Mouse (Mus musculus): ENCODE results near the gene Vps25. TPM values are rescaled to one million over a fixed set of nuclear protein-coding genes. Genes with fewer than 3 reads are reported as not detected.

Gene Vps25
- polyA plus RNA-seq (2012; rRNA removed), result 88.3 and 92.6 TPM in 2 replicates

DNA sequence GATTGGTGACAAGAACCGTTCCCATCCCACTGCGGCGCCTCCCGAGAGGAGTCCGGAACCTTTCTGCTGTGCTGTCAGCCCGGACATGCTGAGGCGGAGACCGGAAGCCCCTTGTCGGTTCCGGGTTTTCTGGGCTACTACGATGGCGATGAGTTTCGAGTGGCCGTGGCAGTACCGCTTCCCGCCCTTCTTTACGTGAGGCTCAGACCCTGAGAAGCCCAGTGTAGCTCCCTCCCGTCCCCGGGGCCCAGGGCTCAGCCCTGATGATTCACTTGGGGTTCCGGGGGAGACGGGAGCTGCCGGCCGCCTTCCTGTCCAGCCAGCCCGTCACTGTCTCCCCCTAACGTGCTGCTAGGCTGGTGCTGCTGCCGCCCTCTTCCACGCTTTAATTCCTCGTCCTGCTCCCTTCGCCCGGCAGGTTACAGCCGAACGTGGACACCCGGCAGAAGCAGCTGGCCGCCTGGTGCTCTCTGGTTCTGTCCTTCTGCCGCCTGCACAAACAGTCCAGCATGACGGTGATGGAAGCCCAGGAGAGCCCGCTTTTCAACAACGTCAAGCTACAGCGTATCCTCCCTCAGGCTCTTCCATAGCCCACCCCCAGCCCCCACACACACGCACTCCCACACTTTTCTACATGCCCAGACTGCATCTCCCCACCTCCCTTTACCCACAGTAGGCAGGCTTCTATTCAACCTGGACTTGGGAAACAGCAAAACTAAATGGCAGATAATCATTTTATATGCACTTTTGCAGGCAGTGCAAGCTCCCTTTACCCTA is at the start of gene Vps25:
TSS of gene Vps25 (plus strand) at position 95 of the 777 bp plus-strand sequence.
- peak within 1 kb of the TSS; percentile 86 for H3K4me3 ChIP-seq (ENCODE audit: control insufficient read depth, insufficient read depth, low read length)
- H3K36me3 ChIP-seq (ENCODE audit: control insufficient read depth, insufficient read depth, low read length), result peaks cover 1% of the 10 kb centered on the region; the same call in 1 of the 2 replicates
- under 1% methylated on average over 40 of the region's 40 CpGs for WGBS
- H3K4me1 ChIP-seq (replicated peaks; ENCODE audit: control insufficient read depth, insufficient read depth, low read length), result peaks cover 3% of the 10 kb centered on the region
- no peak within 1 kb of the TSS for H3K27ac ChIP-seq (ENCODE audit: control insufficient read depth, insufficient read depth, low read length)
- TF ChIP-seq CTCF (IDR thresholded peaks at IDR 0.05; ENCODE audit: borderline replicate concordance, control insufficient read depth, extremely low read depth, insufficient read depth, low read length, poor library complexity) (peak; percentile 39; the same call in 1 of the 2 replicates), POLR2A (IDR thresholded peaks at IDR 0.05; ENCODE audit: control insufficient read depth, extremely low read depth, insufficient read depth, low read length, poor library complexity) (peak; percentile 82; the same call in 1 of the 2 replicates)
- no peaks in the 10 kb centered on the region for H3K27me3 ChIP-seq (ENCODE audit: control insufficient read depth, insufficient read depth, low read length)
- peak; percentile 84 for DNase-seq

DNA sequence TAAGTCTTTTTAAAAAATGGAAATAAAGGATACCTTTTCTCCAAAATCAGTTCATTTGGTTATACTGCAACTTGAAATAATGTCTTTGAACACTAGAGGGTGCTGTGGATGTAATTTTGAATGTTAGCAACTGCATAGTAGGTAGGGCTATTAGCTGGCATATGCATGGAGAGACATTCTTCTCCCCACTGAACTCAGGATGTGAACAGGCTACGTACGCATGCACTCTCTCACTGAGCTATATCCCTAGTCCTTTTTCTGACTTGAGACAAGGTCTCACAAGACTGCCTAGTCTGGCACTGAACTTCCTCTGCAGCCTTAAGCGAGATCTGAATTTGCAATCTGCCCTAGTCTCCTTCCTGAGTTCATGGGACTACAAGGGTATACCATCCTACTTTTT is 41.5 kb upstream of the Vps25 start:
- 81% methylated on average over 3 of the region's 3 CpGs for WGBS
- no peak for TF ChIP-seq CTCF (IDR thresholded peaks at IDR 0.05; ENCODE audit: borderline replicate concordance, control insufficient read depth, extremely low read depth, insufficient read depth, low read length, poor library complexity)
- TF ChIP-seq POLR2A (IDR thresholded peaks at IDR 0.05; ENCODE audit: control insufficient read depth, extremely low read depth, insufficient read depth, low read length, poor library complexity), result no peak
- H3K27me3 ChIP-seq (ENCODE audit: control insufficient read depth, insufficient read depth, low read length), result no peaks in the 10 kb centered on the region
- peaks cover 51% of the 10 kb centered on the region for H3K36me3 ChIP-seq (ENCODE audit: control insufficient read depth, insufficient read depth, low read length)
- H3K4me3 ChIP-seq (ENCODE audit: control insufficient read depth, insufficient read depth, low read length), result no peak overlapping the region
- no peak overlapping the region for H3K27ac ChIP-seq (ENCODE audit: control insufficient read depth, insufficient read depth, low read length)
- H3K4me1 ChIP-seq (replicated peaks; ENCODE audit: control insufficient read depth, insufficient read depth, low read length), result no peaks in the 10 kb centered on the region
- peak; percentile 35 for DNase-seq

DNA sequence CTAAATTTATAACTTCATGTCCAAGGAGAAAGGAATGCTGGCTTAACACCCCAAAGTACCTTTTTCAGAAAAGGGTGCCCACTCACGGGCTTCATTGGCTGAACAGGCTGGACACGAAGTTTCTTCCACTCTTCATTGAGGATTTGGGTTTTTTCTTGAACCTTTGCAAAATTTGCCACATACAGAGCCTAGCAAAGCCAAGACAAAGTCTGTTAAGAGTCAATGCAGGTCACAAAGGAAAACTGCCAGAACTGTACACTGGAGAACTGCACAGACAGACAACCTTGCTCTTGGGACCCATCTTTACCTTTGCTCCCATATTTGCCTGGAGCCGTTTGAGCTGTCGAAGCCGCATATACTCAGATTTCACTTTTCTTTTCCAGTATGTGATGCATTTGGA is 36.6 kb upstream of the Vps25 start:
- 97% methylated on average over 5 of the region's 5 CpGs for WGBS
- no peak overlapping the region for H3K4me3 ChIP-seq (ENCODE audit: control insufficient read depth, insufficient read depth, low read length)
- TF ChIP-seq CTCF (IDR thresholded peaks at IDR 0.05; ENCODE audit: borderline replicate concordance, control insufficient read depth, extremely low read depth, insufficient read depth, low read length, poor library complexity) (no peak), POLR2A (IDR thresholded peaks at IDR 0.05; ENCODE audit: control insufficient read depth, extremely low read depth, insufficient read depth, low read length, poor library complexity) (no peak)
- no peaks in the 10 kb centered on the region for H3K27me3 ChIP-seq (ENCODE audit: control insufficient read depth, insufficient read depth, low read length)
- H3K36me3 ChIP-seq (ENCODE audit: control insufficient read depth, insufficient read depth, low read length), result peaks cover 25% of the 10 kb centered on the region
- DNase-seq, result no peak
- H3K27ac ChIP-seq (ENCODE audit: control insufficient read depth, insufficient read depth, low read length), result no peak overlapping the region
- H3K4me1 ChIP-seq (replicated peaks; ENCODE audit: control insufficient read depth, insufficient read depth, low read length), result peaks cover 8% of the 10 kb centered on the region

DNA sequence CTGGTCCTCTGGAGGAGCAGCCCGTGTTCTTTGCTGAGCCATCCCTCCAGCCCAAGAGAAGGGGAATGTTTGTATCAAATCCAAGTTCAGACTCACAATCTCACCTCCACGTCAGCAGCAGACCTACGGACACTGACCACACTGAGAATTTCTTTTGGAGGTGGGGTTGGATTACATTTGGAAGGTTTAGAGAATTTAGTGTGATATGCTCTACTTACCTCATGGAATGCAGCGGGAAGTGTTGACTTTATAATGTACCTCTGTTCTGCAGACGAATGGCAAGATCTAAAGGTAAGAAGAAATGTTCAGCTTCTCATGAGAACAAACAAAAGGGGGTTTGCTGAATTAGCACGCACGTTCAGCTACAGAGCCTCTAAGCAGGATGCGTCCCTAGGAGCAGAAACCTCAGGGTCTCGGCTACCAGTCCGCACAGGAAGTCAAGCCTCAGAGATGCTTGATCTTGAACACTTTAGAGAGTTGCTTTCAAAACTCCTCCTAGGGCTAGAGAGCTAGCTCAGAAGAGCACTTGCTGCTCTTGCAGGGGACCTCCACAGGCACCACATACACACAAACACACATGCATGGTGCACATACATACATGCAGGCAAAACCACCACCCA is 35.0 kb upstream of the Vps25 start:
- Histone ChIP-seq H3K4me1 (replicated peaks; ENCODE audit: control insufficient read depth, insufficient read depth, low read length) (peaks cover 8% of the 10 kb centered on the region), H3K4me3 (ENCODE audit: control insufficient read depth, insufficient read depth, low read length) (no peak overlapping the region), H3K36me3 (ENCODE audit: control insufficient read depth, insufficient read depth, low read length) (peaks cover 20% of the 10 kb centered on the region), H3K27me3 (ENCODE audit: control insufficient read depth, insufficient read depth, low read length) (no peaks in the 10 kb centered on the region), H3K27ac (ENCODE audit: control insufficient read depth, insufficient read depth, low read length) (peak overlapping the region; percentile 6; the same call in 1 of the 2 replicates)
- 35% methylated on average over 10 of the region's 10 CpGs for WGBS
- DNase-seq, result peak; percentile 53
- TF ChIP-seq POLR2A (IDR thresholded peaks at IDR 0.05; ENCODE audit: control insufficient read depth, extremely low read depth, insufficient read depth, low read length, poor library complexity) (no peak), CTCF (IDR thresholded peaks at IDR 0.05; ENCODE audit: borderline replicate concordance, control insufficient read depth, extremely low read depth, insufficient read depth, low read length, poor library complexity) (no peak)

GRCm38 (mm10) chr11:101220853-101221252 is 32.7 kb upstream of the Vps25 start:
- Histone ChIP-seq H3K27ac (ENCODE audit: control insufficient read depth, insufficient read depth, low read length) (no peak overlapping the region), H3K4me1 (replicated peaks; ENCODE audit: control insufficient read depth, insufficient read depth, low read length) (peaks cover 12% of the 10 kb centered on the region), H3K27me3 (ENCODE audit: control insufficient read depth, insufficient read depth, low read length) (no peaks in the 10 kb centered on the region), H3K4me3 (ENCODE audit: control insufficient read depth, insufficient read depth, low read length) (no peak overlapping the region), H3K36me3 (ENCODE audit: control insufficient read depth, insufficient read depth, low read length) (no peaks in the 10 kb centered on the region; the same call in 1 of the 2 replicates)
- WGBS, result 77% methylated on average over 2 of the region's 2 CpGs
- DNase-seq, result no peak
- TF ChIP-seq CTCF (IDR thresholded peaks at IDR 0.05; ENCODE audit: borderline replicate concordance, control insufficient read depth, extremely low read depth, insufficient read depth, low read length, poor library complexity) (no peak), POLR2A (IDR thresholded peaks at IDR 0.05; ENCODE audit: control insufficient read depth, extremely low read depth, insufficient read depth, low read length, poor library complexity) (no peak)

GRCm38 (mm10) chr11:101221306-101221986 is 32.1 kb upstream of the Vps25 start:
- H3K36me3 ChIP-seq (ENCODE audit: control insufficient read depth, insufficient read depth, low read length), result no peaks in the 10 kb centered on the region
- no peaks in the 10 kb centered on the region for H3K27me3 ChIP-seq (ENCODE audit: control insufficient read depth, insufficient read depth, low read length)
- TF ChIP-seq POLR2A (IDR thresholded peaks at IDR 0.05; ENCODE audit: control insufficient read depth, extremely low read depth, insufficient read depth, low read length, poor library complexity), result no peak
- peaks cover 12% of the 10 kb centered on the region for H3K4me1 ChIP-seq (replicated peaks; ENCODE audit: control insufficient read depth, insufficient read depth, low read length)
- H3K4me3 ChIP-seq (ENCODE audit: control insufficient read depth, insufficient read depth, low read length), result no peak overlapping the region
- WGBS, result 40% methylated on average over 8 of the region's 8 CpGs
- no peak for DNase-seq
- no peak overlapping the region for H3K27ac ChIP-seq (ENCODE audit: control insufficient read depth, insufficient read depth, low read length)
